ENCODE assay signal across 11 mouse cellular contexts in genomic region chr5:105859716-105860460, GRCm38 (mm10). TPM values are rescaled to one million over a fixed set of nuclear protein-coding genes. Genes with fewer than 3 reads are reported as not detected.
DNase-seq lines count a peak whose midpoint lies in the region; ATAC-seq and TF ChIP-seq lines count a peak whose summit lies in the region.
"Had no signal": no experiment of that assay in that cellular context is flagged by ENCODE, and none has a peak within 500 bp of the region (broad histone marks: within the 10 kb centered on the region; RNA-seq: fewer than 3 reads in every experiment).

No protein-coding gene starts in this region.

- no peak overlapping the region for H3K9ac ChIP-seq in hindbrain, embryonic 14.5 days
- H3K9ac ChIP-seq in midbrain, embryonic 11.5 days (ENCODE audit: low read length), result no peak overlapping the region
- H3K9ac ChIP-seq in midbrain, embryonic 15.5 days, result no peak overlapping the region
- no peak overlapping the region for H3K9ac ChIP-seq in forebrain, postnatal 0 days
- no peak overlapping the region for H3K9ac ChIP-seq in stomach, postnatal 0 days (ENCODE audit: low read length)
- H3K9ac ChIP-seq: heart, embryonic 12.5 days had no signal

- peaks cover 20% of the 10 kb centered on the region for H3K4me1 ChIP-seq in hindbrain, embryonic 10.5 days (replicated peaks)
- H3K4me1 ChIP-seq in hindbrain, embryonic 14.5 days (replicated peaks; ENCODE audit: control insufficient read depth, insufficient read depth, low read length), result no peaks in the 10 kb centered on the region
- H3K4me1 ChIP-seq in midbrain, embryonic 11.5 days (ENCODE audit: control insufficient read depth, insufficient read depth, low read length), result no peaks in the 10 kb centered on the region
- H3K4me1 ChIP-seq in midbrain, embryonic 15.5 days, result no peaks in the 10 kb centered on the region
- H3K4me1 ChIP-seq in forebrain, postnatal 0 days (ENCODE audit: insufficient read depth), result no peaks in the 10 kb centered on the region
- H3K4me1 ChIP-seq in stomach, postnatal 0 days (replicated peaks; ENCODE audit: control insufficient read depth, insufficient read depth), result peaks cover 4% of the 10 kb centered on the region; the same call in 1 of the 2 replicates

- DNase-seq in hindbrain, embryonic 10.5 days (ENCODE audit: low spot score), result no peak
- no peak for DNase-seq in hindbrain, embryonic 14.5 days (ENCODE audit: low spot score)
- peak; percentile 62 for DNase-seq in midbrain, embryonic 11.5 days (ENCODE audit: low spot score, missing footprints)
- DNase-seq in forebrain, postnatal 0 days, result peak; percentile 34
- no peak for DNase-seq in stomach, postnatal 0 days (ENCODE audit: low spot score)
- no peak for DNase-seq in left cerebral cortex, adult 11 months (ENCODE audit: low spot score)
- DNase-seq in kidney, adult 11 months, result no peak

- H3K27me3 ChIP-seq in hindbrain, embryonic 10.5 days (ENCODE audit: insufficient read depth, poor library complexity, severe bottlenecking), result no peaks in the 10 kb centered on the region
- H3K27me3 ChIP-seq in hindbrain, embryonic 14.5 days (ENCODE audit: control insufficient read depth, insufficient read depth, low read length), result no peaks in the 10 kb centered on the region
- H3K27me3 ChIP-seq in midbrain, embryonic 11.5 days (ENCODE audit: control insufficient read depth, insufficient read depth, low read length), result no peaks in the 10 kb centered on the region
- no peaks in the 10 kb centered on the region for H3K27me3 ChIP-seq in midbrain, embryonic 15.5 days (replicated peaks)
- no peaks in the 10 kb centered on the region for H3K27me3 ChIP-seq in forebrain, postnatal 0 days (ENCODE audit: insufficient read depth, low read length)
- H3K27me3 ChIP-seq in stomach, postnatal 0 days (ENCODE audit: control insufficient read depth, insufficient read depth, low read length), result no peaks in the 10 kb centered on the region

- H3K9me3 ChIP-seq in hindbrain, embryonic 10.5 days, result no peaks in the 10 kb centered on the region
- no peaks in the 10 kb centered on the region for H3K9me3 ChIP-seq in hindbrain, embryonic 14.5 days (ENCODE audit: control insufficient read depth, low read length)
- no peaks in the 10 kb centered on the region for H3K9me3 ChIP-seq in midbrain, embryonic 11.5 days (ENCODE audit: control insufficient read depth, low read length)
- H3K9me3 ChIP-seq in midbrain, embryonic 15.5 days, result no peaks in the 10 kb centered on the region
- H3K9me3 ChIP-seq in forebrain, postnatal 0 days (ENCODE audit: low read length), result no peaks in the 10 kb centered on the region
- H3K9me3 ChIP-seq in stomach, postnatal 0 days (ENCODE audit: control insufficient read depth, low read length), result no peaks in the 10 kb centered on the region
- H3K9me3 ChIP-seq: heart, embryonic 12.5 days had no signal

- ATAC-seq in hindbrain, embryonic 14.5 days (ENCODE audit: low FRiP score), result no peak
- ATAC-seq in midbrain, embryonic 11.5 days (ENCODE audit: low FRiP score), result no peak
- no peak for ATAC-seq in midbrain, embryonic 15.5 days (replicated peaks)
- ATAC-seq in forebrain, postnatal 0 days, result peak; percentile 91
- ATAC-seq in stomach, postnatal 0 days (ENCODE audit: low FRiP score, low TSS enrichment), result no peak

- no peak for TF ChIP-seq CTCF in forebrain, postnatal 0 days (IDR thresholded peaks at IDR 0.05; ENCODE audit: low read depth)
- TF ChIP-seq CTCF in stomach, postnatal 0 days (IDR thresholded peaks at IDR 0.05; ENCODE audit: low read depth), result no peak

- H3K27ac ChIP-seq in hindbrain, embryonic 10.5 days, result peak overlapping the region; percentile 45
- H3K27ac ChIP-seq in hindbrain, embryonic 14.5 days, result no peak overlapping the region
- no peak overlapping the region for H3K27ac ChIP-seq in midbrain, embryonic 11.5 days (ENCODE audit: low read depth, low read length)
- no peak overlapping the region for H3K27ac ChIP-seq in midbrain, embryonic 15.5 days
- 0 out of 2 replicates have a peak overlapping the region, but pooled peaks have one; percentile 35 for H3K27ac ChIP-seq in forebrain, postnatal 0 days (ENCODE audit: low read depth, low read length)
- peak overlapping the region; percentile 41; the same call in 1 of the 2 replicates for H3K27ac ChIP-seq in stomach, postnatal 0 days (replicated peaks)
- H3K27ac ChIP-seq: macrophage had no signal

- TF ChIP-seq EP300 in stomach, postnatal 0 days (optimal IDR thresholded peaks at IDR 0.05), result no peak

- H3K36me3 ChIP-seq in hindbrain, embryonic 10.5 days, result no peaks in the 10 kb centered on the region
- H3K36me3 ChIP-seq in hindbrain, embryonic 14.5 days (replicated peaks; ENCODE audit: control insufficient read depth, insufficient read depth), result no peaks in the 10 kb centered on the region
- H3K36me3 ChIP-seq in midbrain, embryonic 11.5 days (ENCODE audit: control insufficient read depth, insufficient read depth, low read length), result no peaks in the 10 kb centered on the region
- no peaks in the 10 kb centered on the region for H3K36me3 ChIP-seq in midbrain, embryonic 15.5 days (replicated peaks)
- no peaks in the 10 kb centered on the region for H3K36me3 ChIP-seq in forebrain, postnatal 0 days (ENCODE audit: insufficient read depth)
- no peaks in the 10 kb centered on the region for H3K36me3 ChIP-seq in stomach, postnatal 0 days (ENCODE audit: control insufficient read depth, insufficient read depth, low read length)
- H3K36me3 ChIP-seq: heart, embryonic 12.5 days had no signal

- WGBS in hindbrain, embryonic 10.5 days, result 67% methylated on average over 11 of the region's 11 CpGs
- 69% methylated on average over 11 of the region's 11 CpGs for WGBS in hindbrain, embryonic 14.5 days
- 73% methylated on average over 11 of the region's 11 CpGs for WGBS in midbrain, embryonic 11.5 days
- WGBS in midbrain, embryonic 15.5 days, result 76% methylated on average over 11 of the region's 11 CpGs
- 45% methylated on average over 11 of the region's 11 CpGs for WGBS in forebrain, postnatal 0 days
- WGBS in stomach, postnatal 0 days, result 64% methylated on average over 11 of the region's 11 CpGs

- H3K4me2 ChIP-seq in hindbrain, embryonic 14.5 days (replicated peaks), result no peak overlapping the region
- H3K4me2 ChIP-seq in midbrain, embryonic 11.5 days, result no peak overlapping the region
- no peak overlapping the region for H3K4me2 ChIP-seq in midbrain, embryonic 15.5 days
- no peak overlapping the region for H3K4me2 ChIP-seq in forebrain, postnatal 0 days (ENCODE audit: low read depth)
- H3K4me2 ChIP-seq in stomach, postnatal 0 days (replicated peaks; ENCODE audit: low read depth), result no peak overlapping the region
- H3K4me2 ChIP-seq: heart, embryonic 12.5 days had no signal

- H3K4me3 ChIP-seq in hindbrain, embryonic 10.5 days, result no peak overlapping the region
- no peak overlapping the region for H3K4me3 ChIP-seq in hindbrain, embryonic 14.5 days (replicated peaks; ENCODE audit: low read length)
- no peak overlapping the region for H3K4me3 ChIP-seq in midbrain, embryonic 11.5 days (ENCODE audit: low read depth, low read length)
- no peak overlapping the region for H3K4me3 ChIP-seq in midbrain, embryonic 15.5 days
- no peak overlapping the region for H3K4me3 ChIP-seq in forebrain, postnatal 0 days (ENCODE audit: low read depth, low read length)
- no peak overlapping the region for H3K4me3 ChIP-seq in stomach, postnatal 0 days (ENCODE audit: low read depth, low read length)
- H3K4me3 ChIP-seq: erythroblast, embryonic 14.5 days; heart, embryonic 12.5 days had no signal

RNA-seq across cellular contexts. Expression of gene Zfp326, which starts 16.5 kb away (rescaled TPM):
- 40.4 and 53.6 TPM in 2 replicates for polyA plus RNA-seq in hindbrain, embryonic 10.5 days (2016; fragmentation: Nextera tagmentation; extraction: Ambion mirVana)
- polyA plus RNA-seq in hindbrain, embryonic 14.5 days (2014; fragmentation: Nextera tagmentation; extraction: Ambion mirVana), result 36.0 and 41.9 TPM in 2 replicates
- polyA plus RNA-seq in midbrain, embryonic 11.5 days (2014; fragmentation: Nextera tagmentation; extraction: Ambion mirVana), result 43.3 and 50.6 TPM in 2 replicates
- 44.3 and 53.0 TPM in 2 replicates for polyA plus RNA-seq in midbrain, embryonic 15.5 days (2015; fragmentation: Nextera tagmentation; extraction: Ambion mirVana)
- total RNA-seq in forebrain, postnatal 0 days (2014; rRNA removed), result 22.3 and 36.0 TPM in 2 replicates
- polyA plus RNA-seq in forebrain, postnatal 0 days (2015; fragmentation: Nextera tagmentation; extraction: Ambion mirVana), result 25.4 and 35.5 TPM in 2 replicates
- polyA plus RNA-seq in stomach, postnatal 0 days (2015; fragmentation: Nextera tagmentation; extraction: Ambion mirVana), result 15.0 and 17.7 TPM in 2 replicates

Comparison
In these comparisons a context has a peak if more than half of its experiments do, and no peak if none do; other contexts are left out.
1. H3K27ac ChIP-seq: peak in hindbrain, embryonic 10.5 days (single experiment), forebrain, postnatal 0 days (single experiment) and stomach, postnatal 0 days (single experiment); none in hindbrain, embryonic 14.5 days (single experiment), midbrain, embryonic 11.5 days (single experiment) and midbrain, embryonic 15.5 days (single experiment).
2. DNase-seq: peak in midbrain, embryonic 11.5 days (single experiment) and forebrain, postnatal 0 days (single experiment); none in hindbrain, embryonic 10.5 days (single experiment), hindbrain, embryonic 14.5 days (single experiment), stomach, postnatal 0 days (single experiment), left cerebral cortex, adult 11 months (single experiment) and kidney, adult 11 months (single experiment).